Mouse (Mus musculus): ENCODE results near the gene Tmem108.

Tmem108 gene

DNA sequence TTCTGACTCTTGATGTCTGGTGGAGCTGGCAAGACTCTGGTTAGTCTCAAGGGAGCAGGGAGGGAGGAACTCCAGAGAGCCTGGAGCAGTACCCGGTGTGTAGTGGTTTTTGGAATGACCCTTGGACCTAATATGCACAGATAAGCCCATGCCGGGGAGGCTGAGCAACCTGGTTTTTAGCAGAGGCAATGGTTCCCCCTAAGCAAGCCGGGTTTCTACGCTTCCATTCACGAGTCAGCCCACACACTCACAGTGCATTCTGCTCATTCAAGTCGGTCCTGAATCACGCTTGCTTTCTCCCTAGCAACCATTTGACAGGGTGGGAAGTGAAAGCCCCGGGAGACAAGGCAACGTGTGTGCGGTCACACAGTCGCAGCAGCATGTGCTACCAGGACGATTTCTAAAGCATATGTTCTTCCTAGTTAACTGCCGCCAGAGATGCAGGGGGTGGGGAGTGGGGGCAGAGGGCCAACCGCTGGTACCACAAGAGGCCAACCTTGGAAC lies 259.7 kb downstream of the Tmem108 start:
- no peak for DNase-seq (ENCODE audit: low read depth, low spot score)

GRCm38 (mm10) chr9:103499366-103499765 lies 262.3 kb downstream of the Tmem108 start:
- no peak for DNase-seq (ENCODE audit: low read depth, low spot score)

GRCm38 (mm10) chr9:103498699-103499098 lies 262.9 kb downstream of the Tmem108 start:
- no peak for DNase-seq (ENCODE audit: low read depth, low spot score)

- no peak for DNase-seq (ENCODE audit: low read depth, low spot score)
These were observed 266.2 kb downstream of the Tmem108 start for GRCm38 (mm10) chr9:103495391-103495790.

- DNase-seq (ENCODE audit: low read depth, low spot score): peak; percentile 56
These were observed 267.2 kb downstream of the Tmem108 start for GRCm38 (mm10) chr9:103494346-103495020.

- DNase-seq (ENCODE audit: low read depth, low spot score): no peak
These were observed 269.7 kb downstream of the Tmem108 start for GRCm38 (mm10) chr9:103491985-103492384.

DNA sequence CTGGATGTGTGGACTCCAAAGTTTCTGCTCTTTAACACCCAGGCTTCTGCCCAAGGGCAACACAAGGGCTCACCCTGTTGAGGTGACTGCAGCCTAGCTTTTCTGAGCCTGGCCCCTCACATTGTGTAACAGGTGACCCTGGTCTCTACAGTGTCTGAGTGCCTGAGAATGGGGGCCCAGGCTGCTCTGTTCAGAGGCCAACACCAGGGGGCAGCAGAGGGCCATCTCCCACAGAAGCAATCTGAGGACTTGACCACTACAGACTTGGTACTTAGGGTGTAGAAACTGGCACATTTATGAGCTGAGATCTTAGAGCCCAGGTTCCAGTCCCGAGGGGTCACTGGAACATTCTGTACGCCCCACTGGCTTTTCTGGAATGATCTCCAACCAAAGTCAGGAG lies 271.2 kb downstream of the Tmem108 start:
- peak; percentile 56 for DNase-seq (ENCODE audit: low read depth, low spot score)

GRCm38 (mm10) chr9:103489883-103490282 lies 271.8 kb downstream of the Tmem108 start:
- no peak for DNase-seq (ENCODE audit: low read depth, low spot score)

DNA sequence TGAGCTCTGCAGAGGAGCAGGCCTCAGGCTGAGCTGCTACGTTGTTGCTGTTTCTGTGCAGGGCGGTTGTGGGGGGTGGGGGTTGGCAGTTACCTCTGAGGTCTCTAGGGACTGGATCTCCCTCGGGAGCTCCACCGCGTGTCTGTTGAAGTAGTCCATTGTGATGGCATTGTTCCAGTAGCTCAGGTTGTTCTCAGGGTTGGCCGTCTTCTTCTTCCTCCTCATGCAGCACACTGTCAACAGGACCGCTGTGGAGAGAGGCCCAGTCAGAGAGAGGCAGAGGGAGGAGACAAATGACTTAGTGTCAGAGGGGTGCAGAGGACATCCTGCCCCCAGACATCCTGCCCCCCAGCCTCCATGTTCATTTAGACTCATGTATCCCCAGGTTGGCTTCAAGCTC lies 272.5 kb downstream of the Tmem108 start:
- no peak for DNase-seq (ENCODE audit: low read depth, low spot score)

- no peak for DNase-seq (ENCODE audit: low read depth, low spot score)
These were observed 275.4 kb downstream of the Tmem108 start for GRCm38 (mm10) chr9:103486262-103486661.

DNA sequence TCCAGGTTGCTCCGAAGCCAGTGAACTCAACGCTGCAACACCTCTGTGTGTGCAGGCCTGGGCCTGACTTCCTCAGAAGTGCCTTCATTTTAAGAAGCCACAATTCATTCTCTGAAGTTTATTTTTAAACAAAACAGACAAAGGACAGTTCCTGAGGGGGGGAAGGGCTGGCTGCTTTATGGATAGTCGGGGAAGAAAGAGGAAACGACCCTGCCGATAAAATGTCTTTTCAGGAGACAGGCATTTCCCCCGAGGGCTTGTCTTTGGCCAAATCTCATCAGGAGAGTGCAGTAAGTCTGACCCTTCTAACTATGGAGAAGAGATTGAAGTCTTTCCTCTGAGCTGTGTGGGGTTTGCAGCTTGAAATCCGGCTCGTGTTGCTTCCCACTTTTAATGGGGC lies 276.0 kb downstream of the Tmem108 start:
- DNase-seq (ENCODE audit: low read depth, low spot score): no peak

DNA sequence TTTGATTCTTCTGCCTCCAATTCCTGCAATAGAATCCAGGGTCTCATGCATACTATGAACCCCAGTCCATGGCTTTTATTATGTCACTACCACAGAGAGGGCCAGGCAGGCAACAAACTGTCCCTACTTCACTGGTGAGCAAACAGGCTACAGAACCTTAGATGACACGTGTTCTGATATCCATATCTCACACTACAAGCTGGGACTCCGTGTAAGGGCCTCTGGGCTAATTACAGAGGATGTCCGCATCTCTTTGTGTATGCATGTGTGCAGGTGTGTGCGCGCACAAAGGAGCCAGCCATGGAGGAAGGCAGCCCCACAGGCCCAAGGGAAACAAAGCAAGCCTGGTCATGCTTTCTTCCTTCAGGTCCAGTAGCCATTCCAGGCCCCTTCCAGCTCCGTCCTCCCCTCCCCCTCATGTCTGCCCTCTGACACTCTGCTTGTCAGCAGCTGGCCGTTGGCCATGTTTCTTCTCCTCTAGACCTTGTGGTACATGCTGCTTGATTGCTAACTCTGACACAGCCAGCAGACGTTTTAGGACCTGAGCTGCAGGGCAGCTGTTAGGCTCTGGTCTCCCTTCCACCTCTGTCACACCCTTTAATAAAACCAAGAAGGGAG lies 280.9 kb downstream of the Tmem108 start:
- no peak for DNase-seq (ENCODE audit: low read depth, low spot score)

GRCm38 (mm10) chr9:103480044-103480576 lies 281.5 kb downstream of the Tmem108 start, which contains the start of gene Bfsp2:
Bfsp2 (minus strand) TSS chr9:103480420.
- no peak for DNase-seq (ENCODE audit: low read depth, low spot score)

DNA sequence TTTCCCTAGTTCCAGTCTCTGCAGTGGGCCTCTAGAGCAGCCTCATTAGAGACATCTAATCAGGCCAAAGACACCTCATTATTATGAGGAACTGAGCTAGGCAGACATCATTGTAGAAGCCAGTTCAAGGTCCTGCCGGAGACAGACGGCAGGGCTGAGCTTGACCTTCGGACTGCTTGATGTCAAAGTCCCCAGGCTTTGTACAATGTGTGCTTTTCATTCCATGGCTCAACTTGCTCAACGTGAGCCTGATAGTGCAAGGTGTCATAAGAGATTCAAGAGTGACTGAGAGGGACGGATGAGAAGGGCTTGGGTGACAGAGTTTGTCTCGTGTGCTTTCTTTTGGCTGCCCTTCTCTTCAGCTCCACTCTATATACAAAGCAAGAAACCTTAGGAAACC lies 286.2 kb downstream of the Tmem108 start:
- DNase-seq (ENCODE audit: low read depth, low spot score): no peak

DNA sequence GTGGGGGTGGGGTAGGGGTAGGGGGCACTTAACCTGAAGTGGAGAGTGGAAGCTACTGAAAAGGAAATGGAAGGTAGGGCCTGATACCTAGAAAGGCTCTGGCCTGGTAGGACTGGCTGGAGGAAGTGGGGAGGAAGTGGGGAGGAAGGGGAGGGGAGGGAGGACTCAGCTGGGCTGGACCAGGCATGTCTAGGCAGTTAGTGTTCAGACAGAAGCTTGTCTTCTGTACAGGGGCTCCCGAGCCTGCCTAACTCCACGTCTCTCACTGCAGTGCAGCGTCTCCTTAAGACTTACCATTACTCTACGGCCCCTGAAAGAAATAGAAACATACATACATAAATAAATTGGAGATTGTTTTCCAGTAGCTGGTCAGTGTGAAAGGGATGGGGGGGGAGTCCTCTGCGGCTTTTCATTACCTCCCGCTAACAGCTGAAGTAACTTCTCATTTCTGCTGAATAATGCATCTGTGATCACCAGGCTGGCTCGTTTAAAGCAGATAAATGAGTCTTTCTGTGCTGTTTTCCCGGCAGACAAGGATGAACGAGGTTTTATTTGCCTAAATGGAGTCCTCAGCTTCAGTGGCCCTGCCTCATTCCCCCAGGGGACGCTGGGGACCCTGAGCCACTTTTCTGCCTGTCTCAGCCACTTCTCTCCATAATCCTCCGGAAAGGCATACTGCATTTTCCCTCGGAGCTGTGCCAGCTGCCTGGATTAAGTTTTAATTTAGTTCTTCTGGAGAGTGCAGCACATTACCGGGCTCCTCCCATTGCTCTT lies 287.5 kb downstream of the Tmem108 start:
- DNase-seq (ENCODE audit: low read depth, low spot score): no peak

- DNase-seq (ENCODE audit: low read depth, low spot score): no peak
These were observed 289.9 kb downstream of the Tmem108 start for GRCm38 (mm10) chr9:103471784-103472183.

- DNase-seq (ENCODE audit: low read depth, low spot score): no peak
These were observed 292.1 kb downstream of the Tmem108 start for GRCm38 (mm10) chr9:103469516-103469915.

DNA sequence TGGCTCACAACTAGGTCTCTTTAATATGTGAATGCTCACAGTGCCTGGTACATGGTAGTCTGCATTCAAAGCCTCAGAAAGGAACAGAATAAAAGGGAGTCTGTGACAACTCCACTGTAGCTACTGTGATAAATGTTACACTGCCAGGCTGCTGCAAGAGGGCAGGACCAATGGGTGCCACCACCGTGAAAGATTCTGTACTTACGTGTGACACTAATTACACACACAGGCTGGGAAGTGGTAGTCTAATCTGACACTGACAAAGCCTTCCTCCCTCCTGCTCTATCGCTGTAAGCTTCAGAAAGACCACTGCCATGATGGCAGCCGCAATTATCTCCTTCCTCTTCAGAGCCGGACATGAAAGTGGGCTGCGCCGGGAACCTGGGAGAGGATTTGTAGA lies 292.7 kb downstream of the Tmem108 start:
- DNase-seq (ENCODE audit: low read depth, low spot score): no peak

GRCm38 (mm10) chr9:103465711-103466220 lies 295.9 kb downstream of the Tmem108 start:
- no peak for DNase-seq (ENCODE audit: low read depth, low spot score)

GRCm38 (mm10) chr9:103465293-103465692 lies 296.3 kb downstream of the Tmem108 start:
- no peak for DNase-seq (ENCODE audit: low read depth, low spot score)

GRCm38 (mm10) chr9:103463833-103464232 lies 297.8 kb downstream of the Tmem108 start:
- no peak for DNase-seq (ENCODE audit: low read depth, low spot score)

GRCm38 (mm10) chr9:103459839-103460238 lies 301.8 kb downstream of the Tmem108 start:
- DNase-seq (ENCODE audit: low read depth, low spot score): no peak

Measured in retina, postnatal 7 days (tissue).